Mouse (Mus musculus): ENCODE data around the gene Gpa33.

Gpa33 gene

GRCm38 (mm10) chr1:166165159-166165558, 35.1 kb downstream of the Gpa33 start:
- DNase-seq = no peak

- DNase-seq = no peak
These were observed 37.4 kb downstream of the Gpa33 start for GRCm38 (mm10) chr1:166167405-166167804.

GRCm38 (mm10) chr1:166168017-166168416, 38.0 kb downstream of the Gpa33 start:
- no peak for DNase-seq

GRCm38 (mm10) chr1:166169713-166170112, 39.7 kb downstream of the Gpa33 start:
- no peak for DNase-seq

GRCm38 (mm10) chr1:166170852-166171251, 40.8 kb downstream of the Gpa33 start:
- no peak for DNase-seq

- DNase-seq = no peak
These were observed 43.0 kb downstream of the Gpa33 start for GRCm38 (mm10) chr1:166172992-166173391.

- DNase-seq = no peak
These were observed 43.6 kb downstream of the Gpa33 start for GRCm38 (mm10) chr1:166173621-166174020.

- no peak for DNase-seq
These were observed 51.5 kb downstream of the Gpa33 start for GRCm38 (mm10) chr1:166181510-166181909.

GRCm38 (mm10) chr1:166182952-166183627, 53.1 kb downstream of the Gpa33 start:
- no peak for DNase-seq

- no peak for DNase-seq
These were observed 54.6 kb downstream of the Gpa33 start for GRCm38 (mm10) chr1:166184391-166185229.

GRCm38 (mm10) chr1:166185357-166185756, 55.3 kb downstream of the Gpa33 start:
- no peak for DNase-seq

GRCm38 (mm10) chr1:166189821-166190220, 59.8 kb downstream of the Gpa33 start:
- DNase-seq = no peak

- no peak for DNase-seq
These were observed 74.1 kb downstream of the Gpa33 start for GRCm38 (mm10) chr1:166204171-166204570.

GRCm38 (mm10) chr1:166205159-166205558, 75.1 kb downstream of the Gpa33 start:
- no peak for DNase-seq

- no peak for DNase-seq
These were observed 79.3 kb downstream of the Gpa33 start for GRCm38 (mm10) chr1:166209371-166209770.

GRCm38 (mm10) chr1:166214181-166214580, 84.1 kb downstream of the Gpa33 start:
- peak in 1 of 2 experiments; percentile 13 for DNase-seq
